Mouse (Mus musculus) hindbrain, embryonic 13.5 days (tissue): Measurements from ENCODE around the gene Auts2. TPM values are rescaled to one million over a fixed set of nuclear protein-coding genes. Genes with fewer than 3 reads are reported as not detected.

Experiments used
- ATAC-seq: fragments of 200-750 bp; cut with Nextera tagmentation; 2 replicates; pipeline ENCODE4 v1.8.0; 2017; ENCODE audit warnings: moderate TSS enrichment; ENCODE audit not compliant: low FRiP score
- H3K27ac ChIP-seq: fragments of 300-500 bp; sonication (generic); 2 replicates; pipeline ENCODE4 v1.5.1; 2015; ENCODE audit warnings: inconsistent platforms, mild to moderate bottlenecking, moderate library complexity
- H3K27me3 ChIP-seq: fragments of 300-500 bp; sonication (generic); 2 replicates; pipeline ENCODE4 v1.6.1; 2015; ENCODE audit warnings: mild to moderate bottlenecking, inconsistent platforms
- H3K36me3 ChIP-seq: fragments of 300-500 bp; sonication (generic); 2 replicates; pipeline ENCODE4 v1.6.1; 2015; ENCODE audit warnings: mild to moderate bottlenecking, inconsistent platforms
- H3K4me1 ChIP-seq: fragments of 300-500 bp; sonication (generic); replicated peaks from 2 replicates; pipeline ENCODE4 v1.6.1; 2015; ENCODE audit warnings: inconsistent platforms
- H3K4me2 ChIP-seq: fragments of 300-500 bp; sonication (generic); 2 replicates; pipeline ENCODE4 v1.6.1; 2015; ENCODE audit warnings: inconsistent platforms, mild to moderate bottlenecking, moderate library complexity
- H3K4me3 ChIP-seq: fragments of 300-500 bp; sonication (generic); 2 replicates; pipeline ENCODE4 v1.5.1; 2015; ENCODE audit warnings: mild to moderate bottlenecking, inconsistent platforms
- H3K9ac ChIP-seq: fragments of 300-500 bp; sonication (generic); 2 replicates; pipeline ENCODE4 v1.6.1; 2015; ENCODE audit warnings: mild to moderate bottlenecking, inconsistent platforms
- H3K9me3 ChIP-seq: fragments of 300-500 bp; sonication (generic); 2 replicates; pipeline ENCODE4 v1.6.1; 2016; ENCODE audit warnings: inconsistent platforms
- WGBS: fragments of 180-500 bp; shearing (Covaris S2); methylation state at CpG from one replicate; pipeline ENCODE4 v1.1.7; 2015; 5-methylcytosine and 5-hydroxymethylcytosine counted together
- polyA plus RNA-seq: library from polyadenylated mRNA; unstranded; fragments of >200 nt; fragmentation: Nextera tagmentation; extraction: Ambion mirVana; gene quantifications from 2 replicates; pipeline ENCODE4 v1.2.1, GENCODE M21; 2015

Auts2 gene
- polyA plus RNA-seq, 1 experiment from 2014 or later = 89.9 TPM

DNA sequence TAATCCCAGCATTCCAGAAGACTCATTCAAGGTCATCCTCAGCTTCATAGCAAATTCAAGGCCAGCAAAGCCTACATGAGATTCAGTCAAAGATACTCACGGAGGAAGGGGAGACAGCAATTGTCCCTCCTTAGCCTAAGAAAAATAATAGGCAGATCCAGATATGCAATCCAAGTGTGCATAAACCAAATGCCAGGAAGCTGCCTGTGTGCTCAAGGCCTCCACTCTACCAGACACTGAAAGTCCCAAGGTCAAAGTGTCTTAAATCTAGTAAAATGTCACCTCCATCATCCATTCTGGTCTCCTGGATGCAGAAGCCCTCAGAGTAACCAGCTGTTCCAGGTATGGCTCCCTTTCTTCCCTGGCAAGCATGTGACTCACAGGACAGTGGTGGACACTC, 50.4 kb downstream of the Auts2 start:
- Histone ChIP-seq H3K27ac (no peak overlapping the region), H3K4me3 (no peak overlapping the region), H3K4me2 (no peak overlapping the region), H3K27me3 (no peaks in the 10 kb centered on the region), H3K9me3 (no peaks in the 10 kb centered on the region), H3K36me3 (no peaks in the 10 kb centered on the region), H3K4me1 (peaks cover 36% of the 10 kb centered on the region), H3K9ac (no peak overlapping the region)
- WGBS = 93% methylated on average over 1 of the region's 1 CpGs
- no peak for ATAC-seq

DNA sequence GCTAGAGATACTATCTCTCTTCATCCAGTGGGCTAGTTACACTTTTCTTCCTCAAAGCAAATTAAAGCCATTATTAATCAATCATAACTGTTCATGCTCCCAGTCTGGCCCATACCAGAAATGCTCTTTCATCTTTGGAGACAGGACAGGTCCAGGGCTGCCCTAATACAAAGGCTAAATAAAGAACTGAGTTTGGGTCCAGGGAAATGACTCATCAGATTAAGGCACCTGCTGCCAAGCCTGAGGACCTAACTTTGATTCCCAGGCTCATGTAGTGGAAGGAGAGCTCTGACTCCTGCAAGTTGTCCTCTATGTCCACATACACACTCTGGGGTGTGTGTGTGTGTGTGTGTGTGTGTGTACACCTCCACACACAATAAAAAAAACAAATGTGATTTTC, 51.1 kb downstream of the Auts2 start:
- Histone ChIP-seq H3K4me2 (no peak overlapping the region), H3K4me1 (peaks cover 42% of the 10 kb centered on the region), H3K27ac (no peak overlapping the region), H3K4me3 (no peak overlapping the region), H3K27me3 (no peaks in the 10 kb centered on the region), H3K9ac (no peak overlapping the region), H3K36me3 (no peaks in the 10 kb centered on the region), H3K9me3 (no peaks in the 10 kb centered on the region)
- ATAC-seq = no peak

DNA sequence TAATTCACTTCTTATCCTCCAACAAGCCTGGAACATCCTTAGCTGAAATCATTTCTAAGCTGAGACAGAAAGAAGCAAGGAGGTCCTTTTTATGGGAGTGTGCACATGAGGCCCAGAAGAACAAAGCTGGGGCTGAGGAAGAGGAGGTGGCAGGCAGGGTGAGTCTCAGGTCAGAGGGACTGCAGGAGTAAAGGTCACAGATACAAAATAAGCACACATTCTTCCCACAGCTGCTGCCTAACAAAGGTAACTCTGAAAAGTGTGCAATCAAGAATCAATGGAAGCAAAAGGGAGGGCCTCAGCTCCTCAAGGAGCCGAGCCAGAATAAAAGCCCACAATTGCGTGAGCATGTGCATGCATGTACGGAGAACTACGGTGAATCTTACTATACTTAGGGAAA, 51.6 kb downstream of the Auts2 start:
- no peaks in the 10 kb centered on the region for H3K27me3 ChIP-seq
- H3K4me3 ChIP-seq = no peak overlapping the region
- no peaks in the 10 kb centered on the region for H3K9me3 ChIP-seq
- no peak for ATAC-seq
- H3K4me2 ChIP-seq = no peak overlapping the region
- no peak overlapping the region for H3K9ac ChIP-seq
- 20% methylated on average over 4 of the region's 4 CpGs for WGBS
- H3K36me3 ChIP-seq = no peaks in the 10 kb centered on the region
- no peak overlapping the region for H3K27ac ChIP-seq
- H3K4me1 ChIP-seq = peaks cover 43% of the 10 kb centered on the region

DNA sequence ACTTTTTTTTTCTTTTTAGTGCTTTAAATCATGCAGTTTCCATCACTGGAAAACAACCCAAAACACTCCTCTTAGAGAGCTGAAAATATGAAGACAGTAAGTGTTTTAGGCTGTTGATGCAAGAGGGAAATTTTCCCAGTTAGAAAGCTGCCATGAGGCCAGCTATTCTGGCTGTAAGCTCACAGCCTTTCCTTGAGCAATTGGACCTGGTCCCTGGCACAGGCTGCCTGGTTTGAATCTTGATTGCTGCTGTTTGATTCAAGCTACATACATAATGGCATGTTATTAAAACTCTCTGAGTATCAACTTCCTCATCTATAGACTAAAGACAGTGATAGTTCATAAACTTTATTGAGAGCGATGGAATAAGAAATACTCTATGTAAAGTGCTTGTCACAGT, 52.8 kb downstream of the Auts2 start:
- WGBS = 93% methylated on average over 1 of the region's 1 CpGs
- Histone ChIP-seq H3K4me2 (no peak overlapping the region), H3K36me3 (no peaks in the 10 kb centered on the region), H3K27ac (no peak overlapping the region), H3K4me3 (no peak overlapping the region), H3K9ac (no peak overlapping the region), H3K9me3 (no peaks in the 10 kb centered on the region), H3K27me3 (no peaks in the 10 kb centered on the region), H3K4me1 (peaks cover 41% of the 10 kb centered on the region)
- no peak for ATAC-seq

DNA sequence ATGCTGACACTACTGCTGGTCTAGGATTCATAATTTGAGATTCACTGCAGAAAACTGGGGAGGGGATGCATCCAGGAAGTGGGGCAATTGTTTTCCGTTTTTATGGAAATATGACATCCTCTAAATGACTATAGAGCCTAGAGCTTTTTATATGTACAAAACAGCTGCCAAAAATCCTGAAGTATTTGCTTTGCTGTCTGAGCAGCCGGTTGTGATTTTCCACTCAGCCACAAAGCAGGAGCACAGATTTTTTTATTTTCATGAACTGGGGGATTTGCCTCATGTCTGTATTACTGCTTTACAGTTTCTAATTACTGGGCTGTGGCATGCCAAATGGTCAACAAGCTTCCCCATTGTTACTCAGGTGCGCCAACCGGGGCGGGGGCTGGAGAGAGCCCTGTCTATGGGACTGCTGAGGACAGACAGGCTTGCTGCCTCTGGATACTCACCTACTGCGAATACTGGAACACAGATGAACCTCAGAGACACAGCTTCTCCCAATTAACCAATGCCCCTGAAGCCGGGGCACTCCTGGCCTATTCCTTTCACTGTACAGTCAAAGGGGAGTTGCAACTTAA, 53.3 kb downstream of the Auts2 start:
- no peaks in the 10 kb centered on the region for H3K27me3 ChIP-seq
- ATAC-seq = no peak

DNA sequence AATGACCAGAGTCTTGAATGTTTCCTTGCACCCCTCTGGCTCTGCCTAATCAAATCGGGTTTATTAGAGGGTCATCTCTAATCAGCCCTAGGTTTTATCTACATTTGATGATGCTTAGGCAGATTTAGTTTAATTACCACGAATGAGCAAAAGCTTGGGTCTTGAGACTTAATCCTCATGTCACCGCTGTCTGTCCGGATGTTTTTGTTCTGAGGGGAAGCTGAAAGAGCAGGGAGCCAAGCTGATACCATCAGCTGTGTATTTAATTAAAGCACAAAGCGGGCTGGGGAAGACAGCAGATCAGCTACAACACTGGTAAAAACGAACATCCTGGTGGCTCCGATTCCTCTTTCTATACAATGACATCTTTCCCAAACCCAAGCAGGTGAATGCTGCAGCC, 56.3 kb downstream of the Auts2 start:
- Histone ChIP-seq H3K36me3 (no peaks in the 10 kb centered on the region), H3K4me1 (peaks cover 51% of the 10 kb centered on the region), H3K27ac (no peak overlapping the region), H3K4me3 (no peak overlapping the region), H3K4me2 (no peak overlapping the region), H3K9me3 (no peaks in the 10 kb centered on the region), H3K27me3 (no peaks in the 10 kb centered on the region), H3K9ac (no peak overlapping the region)
- ATAC-seq = no peak
- 50% methylated on average over 7 of the region's 7 CpGs for WGBS

More for the DNA sequence above, 53.3 kb downstream of the Auts2 start:
- Histone ChIP-seq H3K4me3 (no peak overlapping the region), H3K4me2 (no peak overlapping the region), H3K9ac (no peak overlapping the region), H3K9me3 (no peaks in the 10 kb centered on the region), H3K4me1 (peaks cover 46% of the 10 kb centered on the region), H3K27ac (no peak overlapping the region), H3K36me3 (no peaks in the 10 kb centered on the region)
- 70% methylated on average over 7 of the region's 7 CpGs for WGBS

DNA sequence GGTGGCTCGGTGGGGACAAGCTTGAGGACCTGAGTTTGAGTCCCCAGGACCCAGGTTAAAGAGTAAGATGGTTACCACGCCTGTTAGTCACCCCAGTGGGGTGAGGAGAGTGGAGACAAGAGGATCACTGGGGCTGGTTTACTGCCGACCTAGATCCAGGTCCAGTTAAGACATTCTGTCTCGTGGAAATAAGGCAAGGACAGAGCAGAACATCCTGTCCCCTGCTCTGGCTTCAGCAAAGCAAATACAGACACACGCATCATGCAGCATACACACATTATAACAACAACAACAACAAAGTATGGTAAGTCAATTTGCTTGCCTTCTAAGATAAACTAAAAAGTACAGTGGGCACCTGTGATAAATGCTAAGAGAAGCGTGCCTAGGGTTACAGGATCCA, 57.1 kb downstream of the Auts2 start:
- Histone ChIP-seq H3K4me2 (no peak overlapping the region), H3K4me3 (no peak overlapping the region), H3K9me3 (no peaks in the 10 kb centered on the region), H3K27me3 (no peaks in the 10 kb centered on the region), H3K27ac (no peak overlapping the region), H3K36me3 (no peaks in the 10 kb centered on the region), H3K4me1 (peaks cover 51% of the 10 kb centered on the region), H3K9ac (no peak overlapping the region)
- no peak for ATAC-seq
- WGBS = 86% methylated on average over 6 of the region's 6 CpGs

DNA sequence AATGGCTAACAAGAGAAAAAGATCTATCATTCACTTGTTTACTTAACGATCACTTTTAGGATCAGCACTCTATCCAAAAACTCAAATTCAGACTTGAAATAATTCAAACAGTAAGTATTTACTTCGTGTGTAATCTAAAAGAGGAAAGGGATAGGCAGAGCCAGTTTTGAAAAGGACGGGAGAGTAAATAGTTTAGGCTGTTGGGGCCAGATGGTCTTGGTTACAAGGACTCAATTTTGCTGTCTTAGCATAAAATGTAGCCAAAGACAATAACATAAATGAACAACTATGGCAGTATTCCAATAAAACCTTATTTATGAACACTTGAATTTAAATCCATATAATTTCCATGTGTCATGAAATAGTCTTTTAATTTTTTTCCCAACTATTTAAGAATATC, 57.7 kb downstream of the Auts2 start:
- Histone ChIP-seq H3K27ac (no peak overlapping the region), H3K27me3 (no peaks in the 10 kb centered on the region), H3K9ac (no peak overlapping the region), H3K4me2 (no peak overlapping the region), H3K4me3 (no peak overlapping the region), H3K9me3 (no peaks in the 10 kb centered on the region), H3K36me3 (no peaks in the 10 kb centered on the region), H3K4me1 (peaks cover 57% of the 10 kb centered on the region)
- ATAC-seq = no peak
- WGBS = 81% methylated on average over 3 of the region's 3 CpGs

DNA sequence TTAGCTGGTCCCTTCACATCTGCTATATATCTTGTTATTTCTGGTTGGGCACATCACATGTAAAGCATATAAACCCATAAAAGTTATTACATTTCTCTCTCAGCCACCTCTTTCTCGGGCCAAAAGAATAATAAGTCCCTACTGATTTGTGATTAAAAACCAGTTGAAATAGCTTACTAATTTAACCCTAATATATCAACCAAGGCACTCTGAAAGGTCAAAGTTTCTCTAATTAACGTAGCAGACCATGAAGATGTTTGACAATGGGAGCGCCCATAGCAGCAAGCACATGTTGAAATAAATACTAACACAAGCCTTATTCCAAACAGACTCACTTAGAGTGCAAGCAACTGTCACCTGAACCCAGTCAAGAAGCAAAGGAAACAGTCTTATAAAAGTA, 61.7 kb downstream of the Auts2 start:
- no peaks in the 10 kb centered on the region for H3K9me3 ChIP-seq
- no peak overlapping the region for H3K4me2 ChIP-seq
- no peak for ATAC-seq
- no peaks in the 10 kb centered on the region for H3K27me3 ChIP-seq
- no peak overlapping the region for H3K9ac ChIP-seq
- no peak overlapping the region for H3K27ac ChIP-seq
- no peaks in the 10 kb centered on the region for H3K36me3 ChIP-seq
- no peak overlapping the region for H3K4me3 ChIP-seq
- peaks cover 59% of the 10 kb centered on the region for H3K4me1 ChIP-seq
- WGBS = 60% methylated on average over 3 of the region's 3 CpGs

DNA sequence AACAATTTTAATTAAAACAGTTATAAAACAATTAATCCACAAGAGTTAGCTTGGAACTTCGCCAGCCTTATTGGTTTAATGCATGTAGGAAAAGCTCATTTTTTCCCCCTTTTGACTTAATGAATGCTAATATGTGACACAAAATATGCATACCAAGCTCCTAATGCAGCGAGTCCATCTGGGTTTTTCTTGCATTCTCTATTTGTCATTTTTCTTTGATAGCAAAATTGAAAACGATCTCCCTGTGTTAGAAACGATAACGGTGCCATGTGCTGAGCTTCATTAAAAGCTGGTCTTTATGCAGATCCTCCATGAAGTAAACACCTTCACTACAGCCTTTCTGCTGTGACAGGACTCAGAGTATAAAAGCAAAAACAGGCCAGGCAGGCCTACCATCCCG, 62.7 kb downstream of the Auts2 start:
- H3K4me1 ChIP-seq = peaks cover 60% of the 10 kb centered on the region
- no peak overlapping the region for H3K4me3 ChIP-seq
- H3K27ac ChIP-seq = no peak overlapping the region
- H3K9me3 ChIP-seq = no peaks in the 10 kb centered on the region
- ATAC-seq = no peak
- WGBS = 52% methylated on average over 6 of the region's 6 CpGs
- H3K36me3 ChIP-seq = no peaks in the 10 kb centered on the region
- H3K4me2 ChIP-seq = no peak overlapping the region
- no peak overlapping the region for H3K9ac ChIP-seq
- no peaks in the 10 kb centered on the region for H3K27me3 ChIP-seq

DNA sequence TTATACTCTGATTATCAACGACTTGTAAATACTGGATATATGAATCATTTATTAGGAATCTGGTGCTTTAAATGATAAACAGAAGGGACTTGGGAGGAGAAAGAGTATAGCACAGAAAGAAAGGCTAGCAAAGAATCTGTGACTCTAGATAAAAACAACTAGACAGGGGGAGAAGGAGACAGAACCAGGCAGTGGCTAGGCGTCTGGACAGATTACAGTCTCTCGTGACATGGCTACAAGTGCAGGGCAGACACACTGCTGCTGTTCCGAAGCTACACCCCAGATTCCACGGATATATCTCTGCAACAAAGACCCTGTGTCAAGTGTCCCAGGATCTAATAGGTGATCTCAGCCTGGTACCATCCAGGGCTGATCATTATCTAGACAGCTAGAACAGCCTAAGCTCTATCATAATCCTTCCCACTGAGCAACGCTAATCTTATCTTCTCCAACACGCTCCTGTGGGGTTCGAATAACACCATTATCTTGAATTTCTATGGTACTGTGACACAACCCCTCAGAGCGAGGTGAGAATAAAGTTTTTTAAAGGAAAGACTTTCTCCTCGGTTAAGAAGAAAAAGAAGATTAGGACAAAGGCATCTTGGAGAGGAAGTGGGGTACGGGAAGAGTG, 63.8 kb downstream of the Auts2 start:
- Histone ChIP-seq H3K9me3 (no peaks in the 10 kb centered on the region), H3K27me3 (no peaks in the 10 kb centered on the region), H3K4me3 (no peak overlapping the region), H3K27ac (no peak overlapping the region), H3K9ac (no peak overlapping the region), H3K4me1 (peaks cover 57% of the 10 kb centered on the region), H3K4me2 (no peak overlapping the region), H3K36me3 (no peaks in the 10 kb centered on the region)
- 64% methylated on average over 11 of the region's 11 CpGs for whole genome bisulfite sequencing
- ATAC-seq = no peak

DNA sequence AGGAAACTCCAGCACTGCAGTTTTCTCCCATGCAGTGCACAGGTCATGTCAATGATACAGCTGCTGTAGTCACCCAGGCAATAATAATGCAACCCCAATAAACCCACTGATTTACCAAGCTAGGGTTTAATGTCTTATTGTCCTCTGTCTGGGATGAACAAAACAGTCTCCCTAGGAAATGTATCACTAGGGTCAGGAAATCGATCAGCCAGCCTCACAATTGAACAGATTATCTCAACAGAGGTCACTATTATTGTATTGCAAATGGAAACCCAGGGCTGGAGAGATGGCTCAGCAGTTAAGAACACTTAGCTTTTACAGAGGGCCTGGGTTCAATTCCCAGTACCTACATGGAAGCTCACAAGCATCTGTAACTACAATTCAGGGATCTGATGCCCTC, 65.6 kb downstream of the Auts2 start:
- H3K4me3 ChIP-seq = no peak overlapping the region
- no peaks in the 10 kb centered on the region for H3K9me3 ChIP-seq
- H3K27me3 ChIP-seq = no peaks in the 10 kb centered on the region
- H3K36me3 ChIP-seq = no peaks in the 10 kb centered on the region
- H3K27ac ChIP-seq = no peak overlapping the region
- 13% methylated on average over 1 of the region's 1 CpGs for WGBS
- ATAC-seq = no peak
- H3K4me2 ChIP-seq = no peak overlapping the region
- H3K9ac ChIP-seq = no peak overlapping the region
- peaks cover 66% of the 10 kb centered on the region for H3K4me1 ChIP-seq

DNA sequence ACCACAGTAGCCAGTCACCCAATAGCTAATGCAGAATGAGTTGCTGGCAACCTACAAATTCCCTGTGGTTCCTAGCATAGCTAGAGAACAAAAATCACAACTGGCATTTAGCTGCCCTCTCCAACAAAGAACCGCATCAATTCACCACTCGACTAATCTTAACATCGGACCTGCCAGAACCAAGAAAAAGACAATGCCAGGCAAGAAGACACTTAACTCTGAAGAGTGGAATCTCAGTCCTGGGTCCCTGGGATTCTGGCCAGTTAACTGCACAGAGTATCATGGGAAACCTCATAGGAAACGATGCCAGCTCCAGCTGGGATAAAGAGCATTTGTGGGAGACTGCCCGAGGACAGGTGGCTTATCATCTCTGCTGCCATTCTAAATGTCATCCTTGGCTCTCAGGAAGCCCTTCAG, 70.2 kb downstream of the Auts2 start:
- WGBS = 61% methylated on average over 5 of the region's 5 CpGs
- H3K4me3 ChIP-seq = no peak overlapping the region
- no peak overlapping the region for H3K4me2 ChIP-seq
- ATAC-seq = no peak
- H3K27ac ChIP-seq = no peak overlapping the region
- H3K9ac ChIP-seq = no peak overlapping the region
- H3K4me1 ChIP-seq = peaks cover 36% of the 10 kb centered on the region
- no peaks in the 10 kb centered on the region for H3K36me3 ChIP-seq
- no peaks in the 10 kb centered on the region for H3K27me3 ChIP-seq
- no peaks in the 10 kb centered on the region for H3K9me3 ChIP-seq
